Mouse (Mus musculus) activated CD4-positive, CD25-positive, alpha-beta regulatory T cell, adult 9 weeks (primary cell): Measurements from ENCODE around the gene Clvs2. TPM values are rescaled to one million over a fixed set of nuclear protein-coding genes. Genes with fewer than 3 reads are reported as not detected.

Experiments used
- polyA plus RNA-seq: library from polyadenylated mRNA; unstranded; fragments of 100-300 nt; shearing (Covaris generic); gene quantifications from one replicate; pipeline ENCODE4 v1.2.1, GENCODE M21; 2017

The Clvs2 gene
- polyA plus RNA-seq = not detected

DNA sequence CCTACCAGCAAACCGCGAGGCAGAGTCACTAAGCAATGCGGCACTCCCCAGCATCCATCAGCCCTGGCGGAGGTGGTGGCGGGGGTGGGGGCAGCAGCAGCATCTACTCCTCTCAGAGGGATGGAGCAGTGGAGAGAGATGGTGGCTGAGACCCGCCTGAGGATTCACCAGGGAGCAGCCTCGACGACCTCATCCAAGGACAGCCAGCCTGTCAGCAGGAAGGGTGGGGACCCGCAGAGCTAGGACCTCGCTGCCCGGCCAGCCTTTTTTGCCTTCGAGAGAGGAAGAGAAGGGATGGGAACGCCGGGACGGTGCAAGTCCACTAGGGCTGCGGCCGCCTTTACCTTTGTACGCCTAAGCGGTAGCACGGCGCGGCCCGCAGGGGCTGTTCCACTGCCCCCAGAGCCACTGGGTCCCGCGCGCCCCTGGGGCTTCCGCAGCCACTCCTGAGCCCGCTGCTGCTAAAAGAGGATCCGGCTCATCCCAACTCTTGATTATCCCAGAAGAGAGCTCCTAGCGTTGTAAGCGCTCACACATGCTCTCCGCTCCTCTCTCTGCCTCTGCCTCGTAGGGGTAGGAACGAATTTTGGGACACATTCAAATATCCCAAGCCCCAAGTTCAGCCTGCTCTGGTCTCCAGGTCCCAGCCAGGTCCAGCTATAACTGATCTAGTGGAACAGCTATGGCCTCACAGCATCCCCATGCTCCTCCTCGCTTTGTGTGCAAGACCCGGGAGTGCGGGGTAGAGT is at the start of gene Clvs2:
Gene Clvs2, minus strand, starts transcription at position 639 of the 749 bp plus-strand sequence.

Other genes with a start within 250 kb of the Clvs2 start
- gene Sult3a2, start 161.9 kb upstream of the Clvs2 start, polyA plus RNA-seq = not detected
- not detected for gene Sult3a1, start 233.0 kb upstream of the Clvs2 start, polyA plus RNA-seq